Mouse (Mus musculus) adrenal gland, adult 2 months (tissue): ENCODE data around the gene Gsk3a. TPM values are rescaled to one million over a fixed set of nuclear protein-coding genes. Genes with fewer than 3 reads are reported as not detected.

Experiments used
- DNase-seq: peaks from one replicate; pipeline ENCODE4 v3.0.0; 2021
- polyA plus RNA-seq: library from polyadenylated mRNA; depleted of rRNA; stranded (reverse); fragments of >200 nt; gene quantifications from 2 replicates; pipeline ENCODE4 v1.2.3, GENCODE M21; 2012
- total RNA-seq, 2 experiments: library from RNA; stranded (reverse); gene quantifications; 2 replicates each; pipeline ENCODE4 v1.2.3; 2021

Gsk3a gene
- total and polyA plus RNA-seq, 3 experiments, result 98.9 to 150 (median 107) TPM

GRCm38 (mm10) chr7:25249314-25250140 is 11.9 kb upstream of the Gsk3a start:
- DNase-seq, result peak; percentile 85

- no peak for DNase-seq
Measured at GRCm38 (mm10) chr7:25248846-25249313, 11.2 kb upstream of the Gsk3a start.

- DNase-seq, result peak; percentile 59
Measured at GRCm38 (mm10) chr7:25248018-25248647, 10.5 kb upstream of the Gsk3a start.

GRCm38 (mm10) chr7:25247498-25247897 is 9.8 kb upstream of the Gsk3a start:
- DNase-seq, result peak; percentile 5

GRCm38 (mm10) chr7:25246759-25247137 is 9.1 kb upstream of the Gsk3a start:
- peak; percentile 17 for DNase-seq

- DNase-seq, result peak; percentile 64
Measured at GRCm38 (mm10) chr7:25246079-25246758, 8.6 kb upstream of the Gsk3a start.

- DNase-seq, result peak; percentile 12
Measured at GRCm38 (mm10) chr7:25244562-25245369, 7.1 kb upstream of the Gsk3a start.

GRCm38 (mm10) chr7:25243361-25243760 is 5.7 kb upstream of the Gsk3a start:
- DNase-seq, result peak; percentile 2

- peak; percentile 79 for DNase-seq
Measured at GRCm38 (mm10) chr7:25241062-25241461, 3.4 kb upstream of the Gsk3a start.

- DNase-seq, result peak; percentile 8
Measured at GRCm38 (mm10) chr7:25240631-25241030, 3.0 kb upstream of the Gsk3a start.

GRCm38 (mm10) chr7:25238829-25239623 is 1.4 kb upstream of the Gsk3a start:
- DNase-seq, result peak; percentile 87

GRCm38 (mm10) chr7:25238015-25238706 is 510 bp upstream of the Gsk3a start:
- DNase-seq, result peak; percentile 95

GRCm38 (mm10) chr7:25235526-25235925 is 2.1 kb downstream of the Gsk3a start:
- no peak for DNase-seq

- DNase-seq, result no peak
Measured at GRCm38 (mm10) chr7:25233061-25233460, 4.6 kb downstream of the Gsk3a start.

- DNase-seq, result no peak
Measured at GRCm38 (mm10) chr7:25232101-25232648, 5.5 kb downstream of the Gsk3a start.

- no peak for DNase-seq
Measured at GRCm38 (mm10) chr7:25230690-25231285, 6.9 kb downstream of the Gsk3a start.

GRCm38 (mm10) chr7:25227523-25228300 is 9.9 kb downstream of the Gsk3a start:
- no peak for DNase-seq

GRCm38 (mm10) chr7:25222275-25222967 is 15.2 kb downstream of the Gsk3a start:
- DNase-seq, result no peak
